Mouse (Mus musculus) forebrain, embryonic 15.5 days (tissue): Measurements from ENCODE around the gene Zbtb37. TPM values are rescaled to one million over a fixed set of nuclear protein-coding genes. Genes with fewer than 3 reads are reported as not detected.

ENCODE experiments used
- ATAC-seq: fragments of 200-750 bp; cut with Nextera tagmentation; replicated peaks from 2 replicates; pipeline ENCODE4 v1.8.0; 2017; ENCODE audit warnings: mild to moderate bottlenecking, moderate TSS enrichment, moderate library complexity
- H3K27ac ChIP-seq: fragments of 300-500 bp; sonication (generic); replicated peaks from 2 replicates; pipeline ENCODE4 v1.5.1; 2015; ENCODE audit warnings: mild to moderate bottlenecking, inconsistent platforms
- H3K27me3 ChIP-seq: fragments of 300-500 bp; sonication (generic); 2 replicates; pipeline ENCODE4 v1.6.1; 2015; ENCODE audit warnings: inconsistent platforms
- H3K36me3 ChIP-seq: fragments of 300-500 bp; sonication (generic); 2 replicates; pipeline ENCODE4 v1.6.1; 2015; ENCODE audit warnings: mild to moderate bottlenecking, inconsistent platforms
- H3K4me1 ChIP-seq: fragments of 300-500 bp; sonication (generic); 2 replicates; pipeline ENCODE4 v1.6.1; 2015; ENCODE audit warnings: inconsistent platforms
- H3K4me2 ChIP-seq: fragments of 300-500 bp; sonication (generic); replicated peaks from 2 replicates; pipeline ENCODE4 v1.6.1; 2015; ENCODE audit warnings: mild to moderate bottlenecking, inconsistent platforms
- H3K4me3 ChIP-seq: fragments of 300-500 bp; sonication (generic); 2 replicates; pipeline ENCODE4 v1.5.1; 2015; ENCODE audit warnings: mild to moderate bottlenecking, inconsistent platforms
- H3K9ac ChIP-seq: fragments of 300-500 bp; sonication (generic); replicated peaks from 2 replicates; pipeline ENCODE4 v1.6.1; 2015; ENCODE audit warnings: mild to moderate bottlenecking, inconsistent platforms
- H3K9me3 ChIP-seq: fragments of 300-500 bp; sonication (generic); 2 replicates; pipeline ENCODE4 v1.6.1; 2016; ENCODE audit warnings: inconsistent platforms
- WGBS: fragments of 180-500 bp; shearing (Covaris S2); methylation state at CpG from one replicate; pipeline ENCODE4 v1.1.7; 2015; ENCODE audit warnings: mixed read lengths; 5-methylcytosine and 5-hydroxymethylcytosine counted together
- polyA plus RNA-seq: library from polyadenylated mRNA; unstranded; fragments of >200 nt; fragmentation: Nextera tagmentation; extraction: Ambion mirVana; gene quantifications from 2 replicates; pipeline ENCODE4 v1.2.1, GENCODE M21; 2015

Zbtb37 gene
- polyA plus RNA-seq: 15.1 and 16.4 TPM in 2 replicates

DNA sequence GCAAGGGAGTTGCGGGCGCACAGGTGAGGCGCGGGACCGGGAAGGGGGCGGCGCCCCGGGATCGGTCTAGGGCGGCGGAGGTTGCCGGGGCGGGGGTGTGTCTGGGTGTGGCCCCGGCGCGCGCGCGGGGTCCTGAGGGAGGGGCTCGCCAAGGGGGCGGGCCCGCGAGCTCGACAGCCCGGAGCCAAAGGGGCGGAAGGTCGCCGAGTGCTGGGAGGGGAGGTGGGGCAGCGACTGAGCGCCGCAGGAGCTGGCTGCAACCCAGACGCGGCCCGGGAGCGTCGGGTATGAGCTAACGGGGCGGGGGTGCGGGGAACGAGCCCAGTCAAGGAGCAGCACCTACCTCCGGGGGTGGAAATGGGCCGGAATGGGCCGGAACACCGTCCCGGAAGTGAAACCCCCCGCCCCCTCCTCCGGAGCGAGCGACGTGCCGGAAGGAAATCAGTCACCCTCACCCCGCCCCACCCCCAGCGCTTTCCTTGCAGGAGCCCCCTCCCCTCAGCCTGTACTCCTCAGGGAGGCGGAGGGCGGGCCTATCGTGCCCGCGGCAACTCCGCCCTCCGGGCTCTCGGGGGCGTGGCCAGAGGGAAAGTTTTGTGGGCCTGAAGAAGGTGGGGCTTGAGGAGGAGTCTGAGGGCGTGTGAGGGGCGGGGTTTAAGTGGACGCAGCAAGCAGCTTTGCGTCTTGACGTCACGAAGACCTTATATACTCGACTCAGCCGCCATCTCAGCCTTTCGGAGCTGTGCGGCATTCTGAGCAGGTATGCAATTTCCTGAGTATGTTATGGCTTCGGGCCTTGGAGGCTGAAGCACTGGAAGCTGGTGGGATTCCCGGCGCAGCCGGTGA is at the start of gene Zbtb37:
Gene Zbtb37, minus strand, starts transcription at position 415 of the 846 bp plus-strand sequence.
- peaks cover 34% of the 10 kb centered on the region for H3K4me1 ChIP-seq
- peak within 1 kb of the TSS; percentile 79 for H3K4me2 ChIP-seq
- no peaks in the 10 kb centered on the region for H3K9me3 ChIP-seq
- WGBS: under 1% methylated on average over 71 of the region's 76 CpGs
- H3K27ac ChIP-seq: peak within 1 kb of the TSS; percentile 92
- H3K9ac ChIP-seq: peak within 1 kb of the TSS; percentile 90
- H3K4me3 ChIP-seq: peak within 1 kb of the TSS; percentile 76
- ATAC-seq: peak; percentile 93
- H3K27me3 ChIP-seq: no peaks in the 10 kb centered on the region
- peaks cover 48% of the 10 kb centered on the region for H3K36me3 ChIP-seq

DNA sequence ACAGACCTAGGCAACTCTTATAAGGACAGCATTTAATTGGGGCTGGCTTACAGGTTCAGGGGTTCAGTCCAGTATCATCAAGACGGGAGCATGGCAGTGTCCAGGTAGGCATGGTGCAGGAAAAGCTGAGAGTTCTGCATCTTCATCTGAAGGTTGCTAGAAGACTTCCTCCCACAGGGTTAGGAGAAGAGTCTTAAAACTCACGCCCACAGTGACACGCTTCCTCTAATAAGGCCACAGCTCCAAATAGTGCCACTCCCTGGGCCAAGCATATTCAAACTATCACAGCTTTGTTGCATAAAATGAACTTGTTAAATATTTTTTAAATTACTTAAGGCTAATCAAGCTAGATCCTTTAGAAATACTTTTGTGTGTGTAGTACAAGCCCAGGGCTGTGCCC is 42.6 kb upstream of the Zbtb37 start:
- Histone ChIP-seq H3K4me1 (peaks cover 18% of the 10 kb centered on the region), H3K4me2 (no peak overlapping the region), H3K4me3 (no peak overlapping the region), H3K27me3 (no peaks in the 10 kb centered on the region), H3K9me3 (no peaks in the 10 kb centered on the region), H3K9ac (no peak overlapping the region), H3K27ac (no peak overlapping the region), H3K36me3 (peaks cover 8% of the 10 kb centered on the region)
- no peak for ATAC-seq
- 94% methylated on average over 3 of the region's 3 CpGs for WGBS

DNA sequence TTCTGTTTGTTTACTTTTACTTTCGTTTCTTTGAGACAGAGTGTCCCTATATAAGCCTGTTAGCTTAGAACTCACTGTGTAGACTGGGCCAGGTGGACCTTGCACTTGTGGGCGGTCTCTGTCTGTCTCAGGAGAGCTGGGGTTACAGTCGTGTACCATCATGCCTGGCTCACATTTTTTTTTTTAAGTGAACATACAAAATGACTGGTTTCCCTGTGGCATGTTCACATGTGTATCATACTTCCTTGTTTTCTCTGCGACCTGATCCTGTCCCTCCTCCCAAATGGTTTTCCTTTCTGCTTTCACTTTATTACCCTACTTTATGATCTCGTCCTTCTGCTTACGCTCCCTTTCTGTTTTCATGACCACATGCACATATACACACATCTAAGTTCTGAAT is 41.6 kb upstream of the Zbtb37 start:
- WGBS: 88% methylated on average over 6 of the region's 6 CpGs
- H3K36me3 ChIP-seq: peaks cover 8% of the 10 kb centered on the region; the same call in 1 of the 2 replicates

DNA sequence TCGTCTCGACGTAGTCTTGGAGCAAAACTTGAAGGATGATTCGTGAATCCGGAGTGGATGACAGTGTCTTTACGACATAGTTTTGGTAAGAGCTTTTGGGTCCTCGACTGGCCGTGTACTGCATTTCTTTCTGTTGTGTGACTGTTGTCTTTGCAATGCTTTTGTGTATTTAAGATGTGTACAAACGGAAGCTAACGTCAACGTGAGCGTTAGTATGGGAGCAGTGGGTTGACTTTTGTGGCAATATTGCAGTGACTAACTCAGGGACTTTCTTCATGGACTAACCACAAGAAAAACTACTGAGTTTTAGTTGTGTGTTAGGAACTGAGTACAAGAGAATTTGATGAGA is 36.6 kb upstream of the Zbtb37 start:
- under 1% methylated on average over 12 of the region's 12 CpGs for WGBS
- Histone ChIP-seq H3K9ac (peak overlapping the region; percentile 68), H3K27ac (0 out of 2 replicates have a peak overlapping the region, but pooled peaks have one; percentile 52), H3K9me3 (no peaks in the 10 kb centered on the region), H3K4me2 (peak overlapping the region; percentile 50), H3K27me3 (no peaks in the 10 kb centered on the region), H3K4me1 (peaks cover 42% of the 10 kb centered on the region), H3K36me3 (no peaks in the 10 kb centered on the region), H3K4me3 (peak overlapping the region; percentile 76)
- no peak for ATAC-seq

More for the DNA sequence above, 41.6 kb upstream of the Zbtb37 start:
- H3K4me3 ChIP-seq: no peak overlapping the region
- no peak overlapping the region for H3K27ac ChIP-seq
- H3K4me2 ChIP-seq: no peak overlapping the region
- no peak overlapping the region for H3K9ac ChIP-seq
- no peaks in the 10 kb centered on the region for H3K27me3 ChIP-seq
- no peak for ATAC-seq
- H3K4me1 ChIP-seq: peaks cover 27% of the 10 kb centered on the region
- no peaks in the 10 kb centered on the region for H3K9me3 ChIP-seq

DNA sequence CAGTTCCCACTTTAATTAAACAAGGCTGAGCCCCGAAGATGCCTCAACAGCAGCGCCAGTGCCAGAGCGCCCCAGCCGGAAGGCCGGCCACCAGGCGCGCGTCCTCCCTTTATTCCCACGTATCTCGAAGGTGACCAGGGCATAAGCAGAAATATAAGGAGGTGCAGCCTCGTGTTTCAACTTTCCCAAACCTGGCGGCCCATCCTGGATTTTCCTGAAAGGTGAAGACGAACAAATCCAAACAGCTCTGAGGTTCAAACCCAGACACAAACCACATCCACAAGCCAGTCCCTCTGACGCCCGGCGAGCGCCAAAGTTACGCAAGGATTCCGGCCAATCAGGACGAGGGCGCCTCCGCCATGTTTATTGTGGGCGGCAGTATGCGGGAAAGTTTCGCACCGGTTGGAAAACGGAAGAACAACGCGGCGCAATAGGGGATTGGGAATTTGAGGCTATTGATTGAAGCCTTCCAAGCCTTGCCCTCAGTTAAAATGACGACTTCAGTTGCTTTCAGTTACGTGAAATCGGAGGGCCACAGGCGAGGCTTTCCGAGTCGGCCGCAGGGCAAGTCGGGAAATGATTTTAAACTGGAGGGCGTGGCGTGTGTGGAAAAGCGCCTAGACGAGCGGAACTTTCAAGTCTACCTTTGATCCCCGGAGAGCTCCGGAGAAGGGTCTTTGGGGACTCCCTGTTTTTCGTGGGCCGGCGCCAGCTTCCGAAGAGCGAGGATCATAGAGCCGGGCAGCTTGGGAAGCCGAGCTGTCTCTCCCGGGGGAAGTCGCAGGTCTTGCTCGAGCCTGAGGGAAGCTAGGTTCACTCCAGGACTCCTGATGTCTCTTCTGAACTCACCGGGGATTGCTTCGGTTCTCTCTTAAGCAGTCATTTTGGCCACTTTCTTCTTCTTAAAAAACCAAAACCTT is 36.0 kb upstream of the Zbtb37 start, which contains the start of the genes Dars2 and Cenpl:
Gene Dars2, minus strand, starts transcription at position 307 of the 920 bp plus-strand sequence.
Gene Cenpl, plus strand, starts transcription at position 362 of the 920 bp plus-strand sequence.
- H3K27me3 ChIP-seq: no peaks in the 10 kb centered on the region
- H3K36me3 ChIP-seq: no peaks in the 10 kb centered on the region
- H3K9me3 ChIP-seq: no peaks in the 10 kb centered on the region
- peak within 1 kb of the TSS; percentile 90 for H3K4me2 ChIP-seq
- peak within 1 kb of the TSS; percentile 76 for H3K4me3 ChIP-seq
- peak within 1 kb of the TSS; percentile 81 for H3K9ac ChIP-seq
- H3K27ac ChIP-seq: peak within 1 kb of the TSS; percentile 79
- peaks cover 42% of the 10 kb centered on the region for H3K4me1 ChIP-seq
- ATAC-seq: peak; percentile 99
- WGBS: under 1% methylated on average over 57 of the region's 57 CpGs

DNA sequence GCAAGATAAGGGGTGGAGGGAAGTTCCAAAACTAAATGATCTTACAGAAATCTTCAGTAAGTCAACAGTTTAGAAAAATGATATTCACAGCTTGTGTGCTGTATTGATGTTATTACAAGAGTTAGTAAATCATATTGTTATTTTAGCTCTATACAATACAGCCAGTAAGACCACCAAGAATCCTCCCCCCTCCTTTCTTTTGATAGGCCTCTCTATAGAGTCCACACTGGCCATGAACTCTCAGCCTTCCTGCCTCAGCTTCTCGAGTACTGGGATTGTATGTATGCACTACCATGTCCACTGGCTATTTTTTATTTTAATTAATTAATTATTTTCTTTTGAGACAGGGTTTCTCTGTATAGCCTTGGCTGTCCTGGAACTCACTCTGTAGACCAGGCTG is 28.7 kb upstream of the Zbtb37 start:
- Histone ChIP-seq H3K9ac (no peak overlapping the region), H3K27ac (no peak overlapping the region), H3K4me2 (no peak overlapping the region), H3K9me3 (no peaks in the 10 kb centered on the region), H3K4me3 (no peak overlapping the region), H3K27me3 (no peaks in the 10 kb centered on the region), H3K36me3 (peaks cover 14% of the 10 kb centered on the region), H3K4me1 (no peaks in the 10 kb centered on the region)
- 90% methylated on average over 1 of the region's 1 CpGs for WGBS
- ATAC-seq: no peak

DNA sequence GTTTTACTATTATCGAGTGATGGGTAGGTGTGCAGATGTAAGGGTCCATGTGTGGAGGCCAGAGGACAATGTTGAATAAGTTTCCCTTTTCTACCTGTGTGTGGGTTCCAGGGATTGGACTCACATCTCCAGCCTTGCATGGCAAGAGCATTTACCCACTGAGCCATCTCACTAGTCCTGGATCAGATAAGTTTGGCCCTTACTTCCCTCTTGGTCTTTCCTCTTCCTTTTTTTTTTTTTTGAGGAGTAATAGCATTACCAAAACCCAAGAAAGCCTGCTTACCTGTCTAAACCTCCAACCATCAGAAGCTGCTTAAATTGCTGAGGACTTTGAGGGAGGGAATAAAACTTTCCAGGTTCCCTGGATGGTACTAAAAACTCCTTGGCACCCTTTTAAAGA is 22.5 kb upstream of the Zbtb37 start:
- no peak for ATAC-seq
- no peaks in the 10 kb centered on the region for H3K4me1 ChIP-seq
- 100% methylated on average over 1 of the region's 1 CpGs for WGBS

DNA sequence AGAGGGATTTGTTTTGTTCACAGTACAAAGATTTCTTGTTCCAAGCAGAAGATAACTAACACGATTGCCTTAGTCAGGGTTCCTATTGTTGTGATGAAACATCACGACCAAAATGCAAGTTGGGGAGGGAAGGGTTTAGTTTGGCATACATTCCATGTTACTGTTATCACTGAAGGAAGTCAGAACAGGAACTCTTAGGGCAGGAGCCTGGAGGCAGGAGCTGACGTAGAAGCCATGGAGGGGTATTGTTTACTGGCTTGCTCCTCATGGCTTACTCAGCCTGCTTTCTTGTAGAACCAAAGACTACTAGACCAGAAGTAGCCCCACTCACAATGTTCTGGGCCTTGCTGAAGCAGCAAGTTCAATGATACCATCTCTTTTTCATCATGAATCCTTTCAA is 12.3 kb upstream of the Zbtb37 start:
- WGBS: 86% methylated on average over 3 of the region's 3 CpGs
- H3K9ac ChIP-seq: no peak overlapping the region

More for the DNA sequence above, 22.5 kb upstream of the Zbtb37 start:
- no peak overlapping the region for H3K4me2 ChIP-seq
- H3K9ac ChIP-seq: no peak overlapping the region
- peaks cover 27% of the 10 kb centered on the region for H3K36me3 ChIP-seq
- no peak overlapping the region for H3K27ac ChIP-seq
- H3K9me3 ChIP-seq: no peaks in the 10 kb centered on the region
- no peak overlapping the region for H3K4me3 ChIP-seq
- H3K27me3 ChIP-seq: no peaks in the 10 kb centered on the region

DNA sequence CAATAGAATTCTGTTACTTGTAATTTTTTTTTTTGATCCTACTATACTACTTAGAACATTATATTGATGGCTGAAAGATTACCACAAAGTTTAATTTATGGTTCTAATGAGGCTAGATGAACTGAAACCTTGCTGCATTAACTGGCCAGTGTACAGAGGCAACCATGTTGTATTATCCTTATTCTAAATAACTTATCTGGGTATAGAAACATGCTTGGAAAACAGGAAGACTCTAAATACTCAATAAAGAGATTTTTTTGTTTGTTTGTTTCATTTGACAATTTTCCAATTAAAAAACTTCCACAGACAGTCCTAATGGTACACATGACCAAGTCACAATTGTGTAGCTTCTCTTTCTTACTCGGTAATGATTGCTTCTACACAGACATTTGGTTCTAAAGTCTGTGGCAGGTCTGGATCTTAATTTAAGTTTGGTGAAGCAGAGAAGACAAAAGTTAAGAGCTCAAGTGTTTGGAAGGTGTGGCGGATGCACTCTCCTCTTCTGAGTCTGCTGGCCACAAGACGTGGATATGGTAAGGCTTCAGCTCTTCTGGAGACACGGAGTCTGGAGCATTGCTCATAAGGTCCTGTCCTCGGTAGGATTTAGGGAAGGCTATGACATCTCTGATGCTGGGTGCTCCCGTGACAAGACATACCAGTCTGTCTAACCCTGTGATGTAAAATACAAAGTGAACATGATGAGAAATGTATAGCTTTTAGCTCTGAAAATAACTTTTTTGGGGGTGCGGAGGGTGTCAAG is 6.8 kb upstream of the Zbtb37 start:
- no peak overlapping the region for H3K27ac ChIP-seq
- no peaks in the 10 kb centered on the region for H3K9me3 ChIP-seq
- no peaks in the 10 kb centered on the region for H3K27me3 ChIP-seq
- ATAC-seq: no peak
- H3K4me1 ChIP-seq: peaks cover 18% of the 10 kb centered on the region
- no peak overlapping the region for H3K9ac ChIP-seq
- H3K4me2 ChIP-seq: no peak overlapping the region
- 93% methylated on average over 7 of the region's 7 CpGs for WGBS
- peaks cover 65% of the 10 kb centered on the region for H3K36me3 ChIP-seq
- H3K4me3 ChIP-seq: no peak overlapping the region

More for the DNA sequence above, 12.3 kb upstream of the Zbtb37 start:
- Histone ChIP-seq H3K36me3 (peaks cover 45% of the 10 kb centered on the region), H3K9me3 (no peaks in the 10 kb centered on the region), H3K4me2 (no peak overlapping the region), H3K4me3 (no peak overlapping the region), H3K4me1 (no peaks in the 10 kb centered on the region), H3K27ac (no peak overlapping the region), H3K27me3 (no peaks in the 10 kb centered on the region)
- no peak for ATAC-seq

DNA sequence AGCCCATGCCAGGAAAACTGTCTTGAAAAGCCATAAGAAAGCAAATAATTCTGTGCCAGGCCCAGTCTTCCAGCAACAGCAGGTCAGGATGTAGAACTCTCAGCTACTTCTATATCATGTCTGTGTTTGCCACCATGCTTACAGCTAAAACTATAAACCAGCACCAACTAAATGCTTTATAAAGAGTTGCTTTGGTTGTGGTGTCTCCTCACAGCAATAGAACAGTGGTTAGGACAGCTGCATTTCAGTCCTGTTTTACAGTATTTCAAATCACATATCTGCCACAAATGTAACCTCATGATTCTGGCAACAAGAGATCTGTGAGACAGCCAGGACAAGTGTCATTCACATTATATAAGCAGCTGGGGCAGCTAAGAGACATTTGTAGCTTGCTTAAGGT is 6.2 kb upstream of the Zbtb37 start:
- H3K27ac ChIP-seq: no peak overlapping the region; the same call in 1 of the 2 replicates
- no peak overlapping the region for H3K4me3 ChIP-seq
- peaks cover 19% of the 10 kb centered on the region for H3K4me1 ChIP-seq
- no peak overlapping the region for H3K9ac ChIP-seq
- no peaks in the 10 kb centered on the region for H3K9me3 ChIP-seq
- no peak overlapping the region for H3K4me2 ChIP-seq
- H3K36me3 ChIP-seq: peaks cover 60% of the 10 kb centered on the region
- H3K27me3 ChIP-seq: no peaks in the 10 kb centered on the region
- no peak for ATAC-seq

DNA sequence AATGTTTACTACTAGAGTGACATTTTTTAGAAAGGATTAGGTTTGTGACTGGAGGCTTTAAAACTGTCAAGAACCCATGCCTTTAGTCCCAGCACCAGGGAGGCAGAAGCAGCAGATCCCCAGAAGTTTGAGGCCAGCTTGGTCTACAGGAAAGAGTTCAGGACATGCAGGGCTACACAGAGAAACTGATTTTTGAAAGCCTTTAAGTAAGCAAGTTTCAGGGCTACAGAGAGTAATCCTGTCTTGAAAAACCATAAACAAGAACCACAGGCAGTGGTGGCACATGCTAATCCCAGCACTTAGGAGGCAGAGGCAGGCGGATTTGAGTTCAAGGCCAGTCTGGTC is 5.7 kb upstream of the Zbtb37 start:
- Histone ChIP-seq H3K9me3 (no peaks in the 10 kb centered on the region), H3K27ac (peak overlapping the region; percentile 52)

More for the DNA sequence above, 5.7 kb upstream of the Zbtb37 start:
- Histone ChIP-seq H3K27me3 (no peaks in the 10 kb centered on the region), H3K9ac (no peak overlapping the region), H3K36me3 (peaks cover 58% of the 10 kb centered on the region), H3K4me2 (no peak overlapping the region), H3K4me1 (peaks cover 19% of the 10 kb centered on the region), H3K4me3 (no peak overlapping the region)
- 63% methylated on average over 1 of the region's 1 CpGs for WGBS
- ATAC-seq: no peak
